In the genomic region with DNA sequence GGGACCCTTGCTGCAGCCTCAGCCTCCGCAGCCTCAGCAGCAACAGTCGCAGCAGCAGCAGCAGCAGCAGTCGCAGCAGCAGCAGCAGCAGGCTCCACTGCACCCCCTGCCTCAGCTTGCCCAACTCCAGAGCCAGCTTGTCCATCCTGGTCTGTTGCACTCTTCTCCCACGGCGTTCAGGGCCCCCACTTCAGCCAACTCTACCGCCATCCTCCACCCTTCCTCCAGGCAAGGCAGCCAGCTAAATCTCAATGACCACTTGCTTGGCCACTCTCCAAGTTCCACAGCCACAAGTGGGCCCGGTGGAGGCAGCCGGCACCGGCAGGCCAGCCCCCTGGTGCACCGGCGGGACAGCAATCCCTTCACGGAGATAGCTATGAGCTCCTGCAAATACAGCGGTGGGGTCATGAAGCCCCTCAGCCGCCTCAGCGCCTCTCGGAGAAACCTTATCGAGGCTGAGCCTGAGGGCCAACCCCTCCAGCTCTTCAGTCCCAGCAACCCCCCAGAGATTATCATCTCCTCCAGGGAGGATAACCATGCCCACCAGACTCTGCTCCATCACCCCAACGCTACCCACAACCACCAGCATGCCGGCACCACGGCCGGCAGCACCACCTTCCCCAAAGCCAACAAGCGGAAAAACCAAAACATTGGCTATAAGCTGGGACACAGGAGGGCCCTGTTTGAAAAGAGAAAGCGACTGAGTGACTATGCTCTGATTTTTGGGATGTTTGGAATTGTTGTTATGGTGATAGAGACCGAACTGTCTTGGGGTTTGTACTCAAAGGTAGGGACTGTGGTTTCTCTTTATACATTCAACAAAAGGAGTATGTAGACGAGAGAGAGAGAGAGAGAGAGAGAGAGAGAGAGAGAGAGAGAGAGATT, we compare ENCODE assay signal across 8 mouse cellular contexts. TPM values are rescaled to one million over a fixed set of nuclear protein-coding genes. Genes with fewer than 3 reads are reported as not detected.
A peak's percentile ranks its signal among the peaks of the same experiment; 100 is the strongest.
DNase-seq lines count a peak whose midpoint lies in the region; ATAC-seq and TF ChIP-seq lines count a peak whose summit lies in the region.

No protein-coding gene starts in this region.

- DNase-seq in urinary bladder, postnatal 14 days (ENCODE audit: low spot score), result peak; percentile 20
- no peak for DNase-seq in urinary bladder, postnatal 36 days (ENCODE audit: low spot score in 2 of 2)
- peak; percentile 28 for DNase-seq in gastrocnemius, adult 18-20 months (ENCODE audit: low spot score)
- peak; percentile 72 for DNase-seq in hindbrain, postnatal 0 days (ENCODE audit: low spot score)
- peak; percentile 32 for DNase-seq in limb, embryonic 11.5 days (ENCODE audit: low spot score)
- peak; percentile 65 for DNase-seq in midbrain, embryonic 14.5 days
- DNase-seq in cerebellum, adult 8-10 months, result no peak
- DNase-seq in spleen, postnatal 36 days (ENCODE audit: low spot score in 2 of 2), result no peak

- TF ChIP-seq CTCF in hindbrain, postnatal 0 days (IDR thresholded peaks at IDR 0.05; ENCODE audit: low read depth), result peak; percentile 14; the same call in 1 of the 2 replicates

- H3K4me3 ChIP-seq in hindbrain, postnatal 0 days (ENCODE audit: low read length), result peak overlapping the region; percentile 57
- H3K4me3 ChIP-seq in limb, embryonic 11.5 days (ENCODE audit: low read depth, low read length), result peak overlapping the region; percentile 28
- peak overlapping the region; percentile 45 for H3K4me3 ChIP-seq in midbrain, embryonic 14.5 days (replicated peaks; ENCODE audit: low read depth, low read length)

- peak overlapping the region; percentile 72 for H3K27ac ChIP-seq in hindbrain, postnatal 0 days
- H3K27ac ChIP-seq in limb, embryonic 11.5 days (replicated peaks; ENCODE audit: low read depth, low read length), result no peak overlapping the region
- peak overlapping the region; percentile 49 for H3K27ac ChIP-seq in midbrain, embryonic 14.5 days (replicated peaks; ENCODE audit: low read depth, low read length)

- ATAC-seq in hindbrain, postnatal 0 days, result peak; percentile 3; the same call in 1 of the 2 replicates
- no peak for ATAC-seq in limb, embryonic 11.5 days (ENCODE audit: insufficient number of reproducible peaks, low FRiP score, low TSS enrichment, low read depth)
- ATAC-seq in midbrain, embryonic 14.5 days (ENCODE audit: low FRiP score, low TSS enrichment), result 0 out of 2 replicates have a peak, but pooled peaks have one; percentile 6

- peak overlapping the region; percentile 74 for H3K4me2 ChIP-seq in hindbrain, postnatal 0 days (ENCODE audit: low read depth, low read length)
- H3K4me2 ChIP-seq in limb, embryonic 11.5 days (ENCODE audit: low read depth, severe bottlenecking), result peak overlapping the region; percentile 77
- peak overlapping the region; percentile 95 for H3K4me2 ChIP-seq in midbrain, embryonic 14.5 days (ENCODE audit: low read length)

- no peaks in the 10 kb centered on the region for H3K36me3 ChIP-seq in hindbrain, postnatal 0 days (ENCODE audit: insufficient read depth, low read length)
- H3K36me3 ChIP-seq in limb, embryonic 11.5 days (ENCODE audit: control insufficient read depth, insufficient read depth, low read length), result no peaks in the 10 kb centered on the region
- H3K36me3 ChIP-seq in midbrain, embryonic 14.5 days (ENCODE audit: control insufficient read depth, insufficient read depth, low read length), result no peaks in the 10 kb centered on the region

- peak overlapping the region; percentile 59 for H3K9ac ChIP-seq in hindbrain, postnatal 0 days (replicated peaks; ENCODE audit: low read length)
- H3K9ac ChIP-seq in limb, embryonic 11.5 days (ENCODE audit: low read length), result no peak overlapping the region; the same call in 1 of the 2 replicates
- H3K9ac ChIP-seq in midbrain, embryonic 14.5 days (replicated peaks; ENCODE audit: low read length), result peak overlapping the region; percentile 52

- H3K9me3 ChIP-seq in hindbrain, postnatal 0 days (ENCODE audit: low read length), result 0 out of 2 replicates have a peak, but pooled peaks cover 4% of the 10 kb centered on the region
- H3K9me3 ChIP-seq in limb, embryonic 11.5 days (ENCODE audit: control insufficient read depth, low read length), result no peaks in the 10 kb centered on the region
- H3K9me3 ChIP-seq in midbrain, embryonic 14.5 days (ENCODE audit: control insufficient read depth, low read length), result peaks cover 4% of the 10 kb centered on the region

- H3K27me3 ChIP-seq in hindbrain, postnatal 0 days (ENCODE audit: insufficient read depth, low read length), result no peaks in the 10 kb centered on the region
- peaks cover 12% of the 10 kb centered on the region; the same call in 1 of the 2 replicates for H3K27me3 ChIP-seq in limb, embryonic 11.5 days (ENCODE audit: control insufficient read depth, insufficient read depth, low read length)
- no peaks in the 10 kb centered on the region for H3K27me3 ChIP-seq in midbrain, embryonic 14.5 days (ENCODE audit: control insufficient read depth, insufficient read depth, low read length)

- WGBS in hindbrain, postnatal 0 days, result 2% methylated on average over 25 of the region's 25 CpGs
- 7% methylated on average over 25 of the region's 25 CpGs for WGBS in limb, embryonic 11.5 days
- WGBS in midbrain, embryonic 14.5 days, result 1% methylated on average over 25 of the region's 25 CpGs

- peaks cover 15% of the 10 kb centered on the region for H3K4me1 ChIP-seq in hindbrain, postnatal 0 days (ENCODE audit: insufficient read depth, low read length)
- H3K4me1 ChIP-seq in limb, embryonic 11.5 days (ENCODE audit: control insufficient read depth, insufficient read depth, low read length), result peaks cover 5% of the 10 kb centered on the region; the same call in 1 of the 2 replicates
- peaks cover 42% of the 10 kb centered on the region for H3K4me1 ChIP-seq in midbrain, embryonic 14.5 days (ENCODE audit: control insufficient read depth, insufficient read depth, low read length)

RNA-seq across cellular contexts. Expression of a gene that starts 0.9 kb away (rescaled TPM):
- total RNA-seq in gastrocnemius, adult 18-20 months (2021), result 1 to 10 TPM; 4.2 to 4.4 TPM
- total RNA-seq in hindbrain, postnatal 0 days (2014; rRNA removed), result 20.8 and 27.3 TPM in 2 replicates
- 7.2 and 7.4 TPM in 2 replicates for polyA plus RNA-seq in hindbrain, postnatal 0 days (2015; fragmentation: Nextera tagmentation; extraction: Ambion mirVana)
- polyA plus RNA-seq in limb, embryonic 11.5 days (2014; fragmentation: Nextera tagmentation; extraction: Ambion mirVana), result 1.0 and 1.1 TPM in 2 replicates
- polyA plus RNA-seq in midbrain, embryonic 14.5 days (2014; fragmentation: Nextera tagmentation; extraction: Ambion mirVana), result 5.3 and 6.4 TPM in 2 replicates

Comparison
In these comparisons a context has a peak if more than half of its experiments do, and no peak if none do; other contexts are left out.
1. DNase-seq: peak in urinary bladder, postnatal 14 days (single experiment), gastrocnemius, adult 18-20 months (single experiment), hindbrain, postnatal 0 days (single experiment), limb, embryonic 11.5 days (single experiment) and midbrain, embryonic 14.5 days (single experiment); none in urinary bladder, postnatal 36 days (0 of 2), cerebellum, adult 8-10 months (single experiment) and spleen, postnatal 36 days (0 of 2).
2. Peak in every context shown above with its lines, with median percentiles within 50 percentile points of each other: H3K4me2 ChIP-seq and H3K4me3 ChIP-seq.